Mouse (Mus musculus): Measurements from ENCODE around the gene Gm42791. TPM values are rescaled to one million over a fixed set of nuclear protein-coding genes. Genes with fewer than 3 reads are reported as not detected.

The Gm42791 gene
- polyA plus RNA-seq, 1 experiment: not detected

DNA sequence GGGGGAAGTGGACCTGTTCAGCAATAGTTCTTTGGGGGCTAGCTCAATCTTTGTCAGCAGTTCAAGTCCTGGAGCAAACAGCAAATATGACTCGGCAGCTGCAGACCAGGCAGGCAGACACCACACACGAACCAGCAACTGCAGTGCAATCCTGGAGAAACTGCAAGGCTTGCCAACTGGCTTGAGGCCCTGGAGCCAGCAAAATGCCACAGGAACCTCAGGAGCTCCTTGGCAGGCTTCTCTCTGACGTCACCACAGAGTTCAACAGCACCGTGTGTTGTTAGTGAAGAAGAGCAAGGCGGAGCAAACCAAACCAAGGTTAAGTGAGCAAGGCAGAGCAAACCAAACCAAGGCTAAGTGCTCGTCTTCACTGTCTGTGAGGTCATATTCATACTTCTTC, 145.4 kb downstream of the Gm42791 start:
- Histone ChIP-seq H3K27ac (ENCODE audit: control insufficient read depth, insufficient read depth, low read depth, low read length) (no peak overlapping the region), H3K4me1 (ENCODE audit: control insufficient read depth, insufficient read depth, low read length) (no peaks in the 10 kb centered on the region), H3K27me3 (ENCODE audit: control insufficient read depth, insufficient read depth, low read length) (no peaks in the 10 kb centered on the region), H3K4me3 (ENCODE audit: control insufficient read depth, low read depth, low read length) (no peak overlapping the region), H3K36me3 (ENCODE audit: control insufficient read depth, insufficient read depth, low read length) (no peaks in the 10 kb centered on the region)
- TF ChIP-seq CTCF (IDR thresholded peaks at IDR 0.05; ENCODE audit: control insufficient read depth, insufficient read depth, insufficient replicate concordance, low read depth, low read length) (no peak), POLR2A (IDR thresholded peaks at IDR 0.05; ENCODE audit: control insufficient read depth, low read depth, low read length) (no peak)

DNA sequence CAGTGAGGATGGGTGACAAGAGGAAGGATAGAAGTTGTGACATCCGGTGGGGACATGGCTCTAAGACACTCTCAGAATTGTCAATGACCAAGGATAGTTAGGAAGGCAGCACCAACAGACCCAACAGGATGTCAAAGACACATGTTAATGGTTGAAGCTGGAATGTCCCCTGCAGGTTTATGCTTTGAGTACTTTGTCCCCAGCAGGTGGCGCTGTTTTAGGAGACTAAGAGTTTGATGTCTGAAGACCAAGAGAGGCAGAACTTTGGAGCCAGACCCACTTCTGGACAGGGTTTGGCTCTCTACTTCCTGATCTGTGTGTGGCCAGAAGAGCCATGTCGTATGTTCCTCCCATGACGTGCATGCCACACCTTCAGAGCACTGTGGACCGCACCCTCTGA, 147.9 kb downstream of the Gm42791 start:
- H3K27me3 ChIP-seq (ENCODE audit: control insufficient read depth, insufficient read depth, low read length): no peaks in the 10 kb centered on the region
- H3K4me3 ChIP-seq (ENCODE audit: control insufficient read depth, low read depth, low read length): no peak overlapping the region
- H3K4me1 ChIP-seq (ENCODE audit: control insufficient read depth, insufficient read depth, low read length): no peaks in the 10 kb centered on the region
- H3K36me3 ChIP-seq (ENCODE audit: control insufficient read depth, insufficient read depth, low read length): no peaks in the 10 kb centered on the region
- H3K27ac ChIP-seq (ENCODE audit: control insufficient read depth, insufficient read depth, low read depth, low read length): no peak overlapping the region
- TF ChIP-seq CTCF (IDR thresholded peaks at IDR 0.05; ENCODE audit: control insufficient read depth, insufficient read depth, insufficient replicate concordance, low read depth, low read length): no peak
- TF ChIP-seq POLR2A (IDR thresholded peaks at IDR 0.05; ENCODE audit: control insufficient read depth, low read depth, low read length): no peak

Other genes starting within 250 kb of the Gm42791 start
- 47.1 and 48.3 TPM in 2 replicates for gene Katnal1, start 65.8 kb downstream of the Gm42791 start, polyA plus RNA-seq (2012; rRNA removed)
- gene Uspl1, start 189.2 kb upstream of the Gm42791 start, polyA plus RNA-seq (2012; rRNA removed): 17.2 and 17.9 TPM in 2 replicates
- 15.2 and 15.3 TPM in 2 replicates for gene Hmgb1, start 189.3 kb upstream of the Gm42791 start, polyA plus RNA-seq (2012; rRNA removed)

All from testis, adult 2 months (tissue).